Mouse (Mus musculus) liver, embryonic 16.5 days (tissue): ENCODE data around the gene Tmed1. TPM values are rescaled to one million over a fixed set of nuclear protein-coding genes. Genes with fewer than 3 reads are reported as not detected.

Source experiments
- ATAC-seq: fragments of 200-750 bp; cut with Nextera tagmentation; 2 replicates; pipeline ENCODE4 v1.8.0; 2017; ENCODE audit warnings: low read depth, mild to moderate bottlenecking, moderate number of reproducible peaks, moderate library complexity
- H3K27ac ChIP-seq: fragments of 300-500 bp; sonication (generic); 2 replicates; pipeline ENCODE4 v1.5.1; 2014; ENCODE audit warnings: mild to moderate bottlenecking, low read length
- H3K27me3 ChIP-seq: fragments of 300-500 bp; sonication (generic); 2 replicates; pipeline ENCODE4 v1.6.1; 2014; ENCODE audit warnings: low read depth, low read length, mixed read lengths; ENCODE audit not compliant: control insufficient read depth, insufficient read depth
- H3K36me3 ChIP-seq: fragments of 300-500 bp; sonication (generic); 2 replicates; pipeline ENCODE4 v1.6.1; 2014; ENCODE audit warnings: mild to moderate bottlenecking; ENCODE audit not compliant: control insufficient read depth, insufficient read depth
- H3K4me1 ChIP-seq: fragments of 300-500 bp; sonication (generic); 2 replicates; pipeline ENCODE4 v1.6.1; 2014; ENCODE audit warnings: low read depth, low read length, mixed read lengths; ENCODE audit not compliant: control insufficient read depth
- H3K4me2 ChIP-seq: fragments of 300-500 bp; sonication (generic); 2 replicates; pipeline ENCODE4 v1.6.1; 2014; ENCODE audit warnings: low read depth, low read length, mixed read lengths
- H3K4me3 ChIP-seq: fragments of 300-500 bp; sonication (generic); 2 replicates; pipeline ENCODE4 v1.5.1; 2014; ENCODE audit warnings: low read depth, mild to moderate bottlenecking, low read length
- H3K9ac ChIP-seq: fragments of 300-500 bp; sonication (generic); 2 replicates; pipeline ENCODE4 v1.6.1; 2014; ENCODE audit warnings: low read depth, low read length
- H3K9me3 ChIP-seq: fragments of 300-500 bp; sonication (generic); replicated peaks from 2 replicates; pipeline ENCODE4 v1.6.1; 2016; ENCODE audit warnings: low read length; ENCODE audit not compliant: control insufficient read depth
- WGBS: fragments of 180-500 bp; shearing (Covaris S2); extraction: QIAGEN DNeasy Blood & Tissue Kit; methylation state at CpG from one replicate; pipeline ENCODE4 v1.1.7; 2014; ENCODE audit not compliant: insufficient replicate concordance; 5-methylcytosine and 5-hydroxymethylcytosine counted together
- polyA plus RNA-seq: library from polyadenylated mRNA; unstranded; fragments of >200 nt; fragmentation: Nextera tagmentation; extraction: Ambion mirVana; gene quantifications from 2 replicates; pipeline ENCODE4 v1.2.1, GENCODE M21; 2015

Tmed1 gene
- polyA plus RNA-seq, 1 experiment from 2014 or later = 27.3 TPM

GRCm38 (mm10) chr9:21511052-21511451, 1.0 kb upstream of the Tmed1 start:
- Histone ChIP-seq H3K36me3 (peaks cover 5% of the 10 kb centered on the region), H3K9me3 (no peaks in the 10 kb centered on the region), H3K4me3 (peak overlapping the region; percentile 82), H3K4me1 (peaks cover 17% of the 10 kb centered on the region), H3K4me2 (peak overlapping the region; percentile 73), H3K9ac (peak overlapping the region; percentile 47), H3K27ac (peak overlapping the region; percentile 88), H3K27me3 (no peaks in the 10 kb centered on the region)
- WGBS = 61% methylated on average over 9 of the region's 9 CpGs
- no peak for ATAC-seq

DNA sequence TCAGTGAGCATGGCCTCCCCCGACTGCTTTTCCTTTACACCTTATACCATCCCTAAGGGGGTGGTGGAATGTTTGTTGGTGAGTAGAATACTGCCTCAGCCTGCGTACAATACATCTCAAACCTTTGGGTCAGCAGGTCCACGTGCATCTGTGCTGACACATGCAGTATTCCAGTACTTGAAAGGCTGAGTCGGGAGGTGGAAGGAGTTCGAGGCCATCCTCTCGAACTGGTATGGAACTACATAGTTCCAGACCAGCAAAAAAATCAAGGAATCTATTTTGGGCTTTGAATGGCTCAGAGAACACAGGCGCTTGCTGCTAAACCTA, 600 bp upstream of the Tmed1 start:
- no peak for ATAC-seq
- 7% methylated on average over 7 of the region's 7 CpGs for WGBS
- H3K4me2 ChIP-seq = peak overlapping the region; percentile 73

GRCm38 (mm10) chr9:21508871-21509404, 1.1 kb downstream of the Tmed1 start:
- WGBS = 66% methylated on average over 7 of the region's 7 CpGs
- Histone ChIP-seq H3K4me1 (peaks cover 17% of the 10 kb centered on the region), H3K9ac (peak overlapping the region; percentile 77; the same call in 1 of the 2 replicates), H3K27me3 (no peaks in the 10 kb centered on the region), H3K36me3 (peaks cover 18% of the 10 kb centered on the region), H3K9me3 (no peaks in the 10 kb centered on the region), H3K4me3 (peak overlapping the region; percentile 82), H3K4me2 (peak overlapping the region; percentile 73), H3K27ac (no peak overlapping the region; the same call in 1 of the 2 replicates)
- ATAC-seq = no peak

More for the DNA sequence above, 600 bp upstream of the Tmed1 start:
- Histone ChIP-seq H3K36me3 (peaks cover 8% of the 10 kb centered on the region), H3K9me3 (no peaks in the 10 kb centered on the region), H3K27me3 (no peaks in the 10 kb centered on the region), H3K9ac (peak overlapping the region; percentile 47), H3K4me3 (peak overlapping the region; percentile 82), H3K4me1 (peaks cover 17% of the 10 kb centered on the region), H3K27ac (peak overlapping the region; percentile 88)

DNA sequence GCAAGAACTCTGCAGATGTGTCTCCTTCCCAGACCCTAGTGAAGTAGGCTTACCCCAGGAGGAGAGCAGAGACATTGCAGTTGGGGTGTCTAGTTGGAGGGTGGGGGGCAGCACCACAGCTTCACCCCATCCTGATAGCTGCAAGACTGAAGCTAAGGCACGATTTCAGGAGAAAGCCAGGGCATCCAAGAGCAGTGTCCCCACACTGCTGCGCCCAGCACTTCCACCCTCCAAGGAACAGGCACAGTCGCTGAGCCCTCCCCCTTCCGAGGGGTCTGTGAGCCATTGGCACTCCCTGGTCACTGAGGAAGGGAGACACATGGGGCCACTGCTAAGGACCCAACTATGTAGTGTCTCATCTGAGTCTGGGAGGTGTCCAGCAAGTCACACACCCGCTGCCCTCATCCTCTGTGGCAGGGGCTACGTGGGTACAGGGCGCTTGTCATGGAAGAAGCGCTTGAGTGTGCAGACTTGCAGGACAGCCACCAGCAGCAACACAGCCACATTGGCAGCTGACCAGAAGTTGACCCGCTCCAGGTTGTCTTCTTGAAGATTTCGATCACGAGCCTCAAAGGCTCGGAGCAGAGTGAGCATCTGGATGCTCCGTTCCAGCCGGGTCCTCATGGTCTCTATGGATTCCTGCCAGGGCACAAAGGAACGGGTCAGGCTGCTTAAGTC, 2.2 kb downstream of the Tmed1 start:
- H3K9ac ChIP-seq = no peak overlapping the region
- no peak overlapping the region for H3K27ac ChIP-seq
- no peaks in the 10 kb centered on the region for H3K9me3 ChIP-seq
- H3K4me2 ChIP-seq = no peak overlapping the region
- H3K36me3 ChIP-seq = peaks cover 24% of the 10 kb centered on the region
- no peaks in the 10 kb centered on the region for H3K27me3 ChIP-seq
- H3K4me3 ChIP-seq = no peak overlapping the region
- 90% methylated on average over 15 of the region's 15 CpGs for WGBS
- no peak for ATAC-seq
- H3K4me1 ChIP-seq = peaks cover 17% of the 10 kb centered on the region

DNA sequence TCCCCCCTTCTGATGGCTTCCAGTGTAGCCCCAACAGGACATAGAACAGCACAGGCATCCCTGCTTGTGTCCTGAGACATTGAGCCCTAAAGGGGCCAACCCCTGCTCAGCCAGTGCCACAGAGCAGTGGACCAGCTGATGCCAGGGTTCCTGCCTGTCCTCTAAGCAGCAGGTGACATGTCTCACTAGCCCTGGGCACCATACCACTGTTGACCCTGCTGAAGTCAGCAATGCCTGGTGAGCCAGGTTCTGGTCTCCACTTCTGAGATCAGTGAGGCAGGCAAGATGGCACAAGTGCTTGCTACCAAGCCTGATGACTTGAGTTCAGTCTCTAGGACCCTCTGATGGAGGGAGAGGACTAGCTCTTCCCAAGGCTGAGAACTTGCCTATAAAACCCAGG, 4.3 kb downstream of the Tmed1 start:
- no peak for ATAC-seq
- peaks cover 13% of the 10 kb centered on the region for H3K4me1 ChIP-seq
- H3K27me3 ChIP-seq = no peaks in the 10 kb centered on the region
- H3K4me2 ChIP-seq = no peak overlapping the region
- no peak overlapping the region for H3K27ac ChIP-seq
- H3K36me3 ChIP-seq = peaks cover 24% of the 10 kb centered on the region
- no peak overlapping the region for H3K9ac ChIP-seq
- no peaks in the 10 kb centered on the region for H3K9me3 ChIP-seq
- H3K4me3 ChIP-seq = no peak overlapping the region

GRCm38 (mm10) chr9:21503352-21503751, 6.7 kb downstream of the Tmed1 start:
- no peaks in the 10 kb centered on the region for H3K9me3 ChIP-seq
- H3K4me1 ChIP-seq = no peaks in the 10 kb centered on the region
- no peak for ATAC-seq
- no peak overlapping the region for H3K9ac ChIP-seq
- H3K4me3 ChIP-seq = no peak overlapping the region
- no peaks in the 10 kb centered on the region for H3K27me3 ChIP-seq
- no peak overlapping the region for H3K27ac ChIP-seq
- peaks cover 35% of the 10 kb centered on the region for H3K36me3 ChIP-seq
- 84% methylated on average over 8 of the region's 8 CpGs for WGBS
- no peak overlapping the region for H3K4me2 ChIP-seq

DNA sequence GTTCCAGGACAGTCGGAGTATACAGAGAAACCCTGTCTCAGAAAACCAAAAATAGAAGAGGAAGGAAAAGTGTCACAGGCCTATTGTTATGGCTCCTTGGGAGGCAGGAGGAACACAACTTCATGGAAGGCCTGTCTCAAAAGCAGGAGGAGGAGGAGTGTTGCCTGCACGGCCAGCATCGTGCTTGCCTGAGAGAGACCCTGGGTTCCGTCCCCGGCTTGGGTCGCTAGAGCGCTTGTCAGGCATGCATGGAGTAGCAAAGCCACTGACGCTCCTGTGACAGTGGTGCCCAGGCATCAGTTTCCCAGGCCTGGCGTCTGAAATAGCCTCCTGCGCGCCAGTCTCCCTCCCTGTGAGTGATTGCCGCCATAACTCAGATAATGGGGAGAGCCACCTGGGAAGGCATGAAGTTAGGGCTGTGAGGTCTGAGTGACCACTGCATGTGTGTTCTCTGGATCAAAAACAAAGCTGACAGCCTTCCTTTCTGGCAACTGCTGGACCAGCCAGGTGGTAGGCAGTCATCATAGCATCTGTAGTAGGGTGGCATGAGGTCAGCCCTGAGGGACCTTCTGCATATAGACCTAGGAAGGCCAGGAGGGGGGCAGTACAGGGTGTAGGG, 11.7 kb downstream of the Tmed1 start:
- no peak for ATAC-seq
- H3K4me3 ChIP-seq = no peak overlapping the region
- 87% methylated on average over 12 of the region's 12 CpGs for WGBS
- peaks cover 20% of the 10 kb centered on the region for H3K36me3 ChIP-seq
- no peak overlapping the region for H3K9ac ChIP-seq
- no peaks in the 10 kb centered on the region for H3K4me1 ChIP-seq
- no peak overlapping the region for H3K27ac ChIP-seq
- H3K4me2 ChIP-seq = no peak overlapping the region
- no peaks in the 10 kb centered on the region for H3K27me3 ChIP-seq
- no peaks in the 10 kb centered on the region for H3K9me3 ChIP-seq

GRCm38 (mm10) chr9:21497664-21498063, 12.4 kb downstream of the Tmed1 start:
- H3K4me2 ChIP-seq = no peak overlapping the region
- H3K27ac ChIP-seq = no peak overlapping the region
- H3K4me3 ChIP-seq = no peak overlapping the region
- ATAC-seq = no peak
- H3K27me3 ChIP-seq = no peaks in the 10 kb centered on the region
- H3K9me3 ChIP-seq = no peaks in the 10 kb centered on the region
- H3K36me3 ChIP-seq = peaks cover 18% of the 10 kb centered on the region
- 90% methylated on average over 2 of the region's 2 CpGs for WGBS
- no peaks in the 10 kb centered on the region for H3K4me1 ChIP-seq
- no peak overlapping the region for H3K9ac ChIP-seq

DNA sequence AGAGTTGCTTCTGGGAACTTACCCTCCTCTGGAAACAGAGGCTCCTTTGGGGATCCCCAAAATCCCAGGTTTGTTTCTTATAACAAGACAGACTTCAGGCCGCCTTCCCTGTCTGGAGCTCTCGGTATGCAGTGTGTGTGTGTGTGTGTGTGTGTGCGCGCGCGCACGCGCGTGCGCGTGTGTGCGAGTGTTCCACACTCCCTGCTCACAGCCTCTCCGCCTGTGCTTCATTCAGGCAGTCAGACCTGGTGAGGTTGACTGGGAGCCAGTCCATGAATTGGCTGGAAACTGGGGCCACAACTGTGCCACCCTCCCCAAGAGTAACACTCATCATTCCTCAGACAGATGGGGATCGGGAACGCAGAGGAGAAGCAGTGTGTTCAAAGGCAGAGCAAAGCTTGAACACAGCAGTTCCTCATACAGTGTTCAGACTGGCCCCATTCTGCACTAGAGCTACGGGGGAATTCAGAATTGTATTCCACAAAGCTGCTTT, 13.0 kb downstream of the Tmed1 start:
- no peak overlapping the region for H3K4me3 ChIP-seq
- no peak overlapping the region for H3K9ac ChIP-seq
- no peak for ATAC-seq
- no peaks in the 10 kb centered on the region for H3K4me1 ChIP-seq
- H3K9me3 ChIP-seq = no peaks in the 10 kb centered on the region
- WGBS = 94% methylated on average over 16 of the region's 16 CpGs
- no peaks in the 10 kb centered on the region for H3K27me3 ChIP-seq
- H3K36me3 ChIP-seq = peaks cover 18% of the 10 kb centered on the region
- H3K27ac ChIP-seq = no peak overlapping the region
- H3K4me2 ChIP-seq = no peak overlapping the region
